Mouse (Mus musculus) kidney, postnatal 25 days (tissue): Measurements from ENCODE around the gene Fyn.

Experiments
- DNase-seq, 2 experiments: peaks; one replicate each; pipeline ENCODE4 v3.0.0; 2021; ENCODE audit warnings: mixed read lengths in 2 of 2

Fyn gene

GRCm38 (mm10) chr10:39449179-39449578 lies 80.5 kb downstream of the Fyn start:
- DNase-seq = peak in 1 of 2 experiments; percentile 24

- no peak for DNase-seq
These were observed 81.7 kb downstream of the Fyn start for GRCm38 (mm10) chr10:39450356-39450755.

- DNase-seq = peak; percentile 29 to 51
These were observed 82.4 kb downstream of the Fyn start for GRCm38 (mm10) chr10:39451065-39451464.

GRCm38 (mm10) chr10:39451918-39452624 lies 83.4 kb downstream of the Fyn start:
- no peak for DNase-seq

GRCm38 (mm10) chr10:39455344-39455743 lies 86.7 kb downstream of the Fyn start:
- no peak for DNase-seq

GRCm38 (mm10) chr10:39455857-39456620 lies 87.4 kb downstream of the Fyn start:
- no peak for DNase-seq

GRCm38 (mm10) chr10:39456776-39457175 lies 88.1 kb downstream of the Fyn start:
- no peak for DNase-seq

GRCm38 (mm10) chr10:39457281-39457680 lies 88.6 kb downstream of the Fyn start:
- no peak for DNase-seq

GRCm38 (mm10) chr10:39458766-39459699 lies 90.4 kb downstream of the Fyn start:
- DNase-seq = no peak

- DNase-seq = no peak
These were observed 92.0 kb downstream of the Fyn start for GRCm38 (mm10) chr10:39460621-39461020.

- no peak for DNase-seq
These were observed 93.3 kb downstream of the Fyn start for GRCm38 (mm10) chr10:39461909-39462308.

- DNase-seq = peak in 1 of 2 experiments; percentile 54
These were observed 94.1 kb downstream of the Fyn start for GRCm38 (mm10) chr10:39462711-39463110.

- no peak for DNase-seq
These were observed 95.7 kb downstream of the Fyn start for GRCm38 (mm10) chr10:39464383-39464782.

- peak; percentile 65 to 76 for DNase-seq
These were observed 98.7 kb downstream of the Fyn start for GRCm38 (mm10) chr10:39467317-39467716.

GRCm38 (mm10) chr10:39467821-39468220 lies 99.2 kb downstream of the Fyn start:
- DNase-seq = no peak

GRCm38 (mm10) chr10:39468576-39468975 lies 99.9 kb downstream of the Fyn start:
- DNase-seq = no peak

- no peak for DNase-seq
These were observed 100.7 kb downstream of the Fyn start for GRCm38 (mm10) chr10:39469341-39469740.

- DNase-seq = no peak
These were observed 101.7 kb downstream of the Fyn start for GRCm38 (mm10) chr10:39470321-39470720.

- no peak for DNase-seq
These were observed 102.5 kb downstream of the Fyn start for GRCm38 (mm10) chr10:39471040-39471713.

- peak; percentile 49 to 60 for DNase-seq
These were observed 103.3 kb downstream of the Fyn start for GRCm38 (mm10) chr10:39471714-39472531.

GRCm38 (mm10) chr10:39472923-39473322 lies 104.3 kb downstream of the Fyn start:
- peak in 1 of 2 experiments; percentile 34 for DNase-seq

- no peak for DNase-seq
These were observed 110.7 kb downstream of the Fyn start for GRCm38 (mm10) chr10:39479361-39479760.
